Mouse (Mus musculus): ENCODE data around the gene Magi1. TPM values are rescaled to one million over a fixed set of nuclear protein-coding genes. Genes with fewer than 3 reads are reported as not detected.

Magi1 gene
- total and polyA plus RNA-seq, 2 experiments = 4.9 to 17.7 TPM

DNA sequence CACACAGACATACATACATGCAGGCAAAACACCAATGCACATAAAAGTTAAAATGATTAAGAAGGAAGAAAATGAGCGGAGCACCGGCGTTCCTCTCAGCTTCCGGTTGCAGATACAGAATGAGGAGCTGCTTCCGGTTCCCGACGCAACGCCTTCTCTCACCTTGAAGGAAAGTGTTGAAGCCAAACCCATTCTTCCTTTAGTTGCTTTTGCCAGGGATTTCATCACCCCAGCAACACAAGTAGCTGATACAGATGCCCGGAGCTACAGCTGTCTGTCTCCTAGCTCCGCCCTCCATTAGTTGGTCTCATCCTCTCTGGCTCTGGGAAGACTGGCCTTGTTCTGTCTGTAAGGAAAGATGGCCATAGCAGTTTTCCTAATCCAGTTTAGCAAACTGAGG is 18.1 kb upstream of the Magi1 start:
- no peak overlapping the region for H3K9ac ChIP-seq (ENCODE audit: low read depth, low read length)
- H3K36me3 ChIP-seq (ENCODE audit: control insufficient read depth, insufficient read depth, low read length) = no peaks in the 10 kb centered on the region
- no peak for DNase-seq (ENCODE audit: extremely low read depth, low read depth, low spot score)
- 87% methylated on average over 10 of the region's 10 CpGs for WGBS
- H3K27me3 ChIP-seq (ENCODE audit: control insufficient read depth, insufficient read depth, low read length) = no peaks in the 10 kb centered on the region
- no peak overlapping the region for H3K27ac ChIP-seq (replicated peaks; ENCODE audit: insufficient read depth, low read depth, low read length)
- H3K79me2 ChIP-seq (ENCODE audit: control insufficient read depth, insufficient read depth, low read length) = no peaks in the 10 kb centered on the region
- H3K4me3 ChIP-seq (ENCODE audit: insufficient read depth, low read depth, low read length) = no peak overlapping the region
- H3K4me1 ChIP-seq (ENCODE audit: control insufficient read depth, insufficient read depth, low read length) = no peaks in the 10 kb centered on the region
- TF ChIP-seq POLR2A (IDR thresholded peaks at IDR 0.05; ENCODE audit: extremely low read depth, insufficient read depth, low read length) = no peak
- TF ChIP-seq CTCF (IDR thresholded peaks at IDR 0.05; ENCODE audit: low read depth, low read length) = no peak

DNA sequence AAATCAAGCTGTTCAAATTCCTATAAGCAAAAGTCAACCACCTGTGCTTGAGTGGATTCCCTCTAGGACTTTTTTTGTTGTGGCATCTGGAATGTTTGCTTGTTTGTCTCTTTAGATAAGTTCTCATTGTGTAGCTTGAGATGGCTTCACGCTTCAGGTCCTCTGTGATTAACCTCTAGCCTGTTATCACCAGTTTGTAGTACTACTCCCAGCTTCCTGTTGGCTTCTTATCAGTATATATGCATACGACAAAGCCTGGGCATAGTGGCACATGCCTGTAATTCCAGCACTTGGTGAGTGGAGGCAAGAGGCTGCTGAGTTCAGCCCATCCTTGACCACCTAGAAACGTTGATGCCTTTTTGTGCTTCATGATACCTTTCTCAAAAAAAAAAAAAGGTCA is 16.8 kb upstream of the Magi1 start:
- DNase-seq (ENCODE audit: extremely low read depth, low read depth, low spot score) = no peak
- no peak overlapping the region for H3K4me3 ChIP-seq (ENCODE audit: insufficient read depth, low read depth, low read length)
- H3K27me3 ChIP-seq (ENCODE audit: control insufficient read depth, insufficient read depth, low read length) = no peaks in the 10 kb centered on the region
- H3K79me2 ChIP-seq (ENCODE audit: control insufficient read depth, insufficient read depth, low read length) = no peaks in the 10 kb centered on the region
- H3K27ac ChIP-seq (replicated peaks; ENCODE audit: insufficient read depth, low read depth, low read length) = no peak overlapping the region
- H3K4me1 ChIP-seq (ENCODE audit: control insufficient read depth, insufficient read depth, low read length) = no peaks in the 10 kb centered on the region
- H3K36me3 ChIP-seq (ENCODE audit: control insufficient read depth, insufficient read depth, low read length) = no peaks in the 10 kb centered on the region
- no peak overlapping the region for H3K9ac ChIP-seq (ENCODE audit: low read depth, low read length)
- WGBS = 72% methylated on average over 3 of the region's 3 CpGs
- TF ChIP-seq CTCF (IDR thresholded peaks at IDR 0.05; ENCODE audit: low read depth, low read length) (no peak), POLR2A (IDR thresholded peaks at IDR 0.05; ENCODE audit: extremely low read depth, insufficient read depth, low read length) (no peak)

DNA sequence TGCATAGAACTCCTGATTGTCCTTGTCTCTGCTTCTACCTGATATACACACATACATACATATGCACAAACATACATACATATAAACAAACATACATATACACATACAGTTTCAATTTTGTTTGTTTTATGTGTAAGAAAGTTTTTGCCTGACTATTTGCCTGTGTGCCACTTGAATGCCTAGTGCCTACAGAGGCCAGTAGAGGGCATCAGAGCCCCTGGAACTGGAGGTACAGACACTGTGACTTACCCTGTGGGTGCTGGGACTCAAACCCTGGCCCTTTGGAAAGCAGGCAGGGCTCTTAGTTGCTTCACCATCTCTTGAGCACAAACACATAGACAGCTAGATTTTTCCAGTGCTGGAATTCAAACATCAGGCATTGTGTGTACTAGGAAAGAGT is 3.7 kb upstream of the Magi1 start:
- Histone ChIP-seq H3K27ac (replicated peaks; ENCODE audit: insufficient read depth, low read depth, low read length) (no peak overlapping the region), H3K36me3 (ENCODE audit: control insufficient read depth, insufficient read depth, low read length) (no peaks in the 10 kb centered on the region), H3K79me2 (ENCODE audit: control insufficient read depth, insufficient read depth, low read length) (peaks cover 7% of the 10 kb centered on the region), H3K9ac (ENCODE audit: low read depth, low read length) (no peak overlapping the region), H3K4me3 (ENCODE audit: insufficient read depth, low read depth, low read length) (no peak overlapping the region), H3K27me3 (ENCODE audit: control insufficient read depth, insufficient read depth, low read length) (no peaks in the 10 kb centered on the region), H3K4me1 (ENCODE audit: control insufficient read depth, insufficient read depth, low read length) (no peaks in the 10 kb centered on the region)
- no peak for DNase-seq (ENCODE audit: extremely low read depth, low read depth, low spot score)
- no peak for TF ChIP-seq POLR2A (IDR thresholded peaks at IDR 0.05; ENCODE audit: extremely low read depth, insufficient read depth, low read length)
- TF ChIP-seq CTCF (IDR thresholded peaks at IDR 0.05; ENCODE audit: low read depth, low read length) = peak; percentile 50

DNA sequence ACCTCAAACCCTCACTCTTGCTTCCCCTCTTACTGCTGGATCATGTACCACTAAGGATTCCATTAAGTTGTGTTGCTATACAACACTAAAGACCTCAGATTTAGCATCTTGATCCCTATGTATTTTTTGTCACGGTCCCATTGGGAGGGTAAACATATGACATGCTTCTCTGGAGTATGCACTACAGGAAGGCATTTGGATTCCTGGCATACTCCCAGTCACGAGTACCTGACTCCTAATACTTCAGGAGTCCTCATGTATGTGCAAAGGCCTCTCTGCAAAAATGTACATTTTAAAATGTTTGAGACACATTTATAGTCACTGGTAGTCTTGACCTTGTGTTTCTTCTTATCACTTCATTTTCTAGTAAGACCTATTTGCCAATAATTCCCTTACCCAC is 2.8 kb upstream of the Magi1 start:
- H3K79me2 ChIP-seq (ENCODE audit: control insufficient read depth, insufficient read depth, low read length) = peaks cover 7% of the 10 kb centered on the region
- 90% methylated on average over 2 of the region's 2 CpGs for WGBS
- H3K27me3 ChIP-seq (ENCODE audit: control insufficient read depth, insufficient read depth, low read length) = no peaks in the 10 kb centered on the region
- no peak overlapping the region for H3K4me3 ChIP-seq (ENCODE audit: insufficient read depth, low read depth, low read length)
- DNase-seq (ENCODE audit: extremely low read depth, low read depth, low spot score) = no peak
- H3K27ac ChIP-seq (replicated peaks; ENCODE audit: insufficient read depth, low read depth, low read length) = no peak overlapping the region
- H3K4me1 ChIP-seq (ENCODE audit: control insufficient read depth, insufficient read depth, low read length) = 0 out of 2 replicates have a peak, but pooled peaks cover 3% of the 10 kb centered on the region
- TF ChIP-seq POLR2A (IDR thresholded peaks at IDR 0.05; ENCODE audit: extremely low read depth, insufficient read depth, low read length) (no peak), CTCF (IDR thresholded peaks at IDR 0.05; ENCODE audit: low read depth, low read length) (no peak)
- H3K36me3 ChIP-seq (ENCODE audit: control insufficient read depth, insufficient read depth, low read length) = no peaks in the 10 kb centered on the region
- no peak overlapping the region for H3K9ac ChIP-seq (ENCODE audit: low read depth, low read length)

DNA sequence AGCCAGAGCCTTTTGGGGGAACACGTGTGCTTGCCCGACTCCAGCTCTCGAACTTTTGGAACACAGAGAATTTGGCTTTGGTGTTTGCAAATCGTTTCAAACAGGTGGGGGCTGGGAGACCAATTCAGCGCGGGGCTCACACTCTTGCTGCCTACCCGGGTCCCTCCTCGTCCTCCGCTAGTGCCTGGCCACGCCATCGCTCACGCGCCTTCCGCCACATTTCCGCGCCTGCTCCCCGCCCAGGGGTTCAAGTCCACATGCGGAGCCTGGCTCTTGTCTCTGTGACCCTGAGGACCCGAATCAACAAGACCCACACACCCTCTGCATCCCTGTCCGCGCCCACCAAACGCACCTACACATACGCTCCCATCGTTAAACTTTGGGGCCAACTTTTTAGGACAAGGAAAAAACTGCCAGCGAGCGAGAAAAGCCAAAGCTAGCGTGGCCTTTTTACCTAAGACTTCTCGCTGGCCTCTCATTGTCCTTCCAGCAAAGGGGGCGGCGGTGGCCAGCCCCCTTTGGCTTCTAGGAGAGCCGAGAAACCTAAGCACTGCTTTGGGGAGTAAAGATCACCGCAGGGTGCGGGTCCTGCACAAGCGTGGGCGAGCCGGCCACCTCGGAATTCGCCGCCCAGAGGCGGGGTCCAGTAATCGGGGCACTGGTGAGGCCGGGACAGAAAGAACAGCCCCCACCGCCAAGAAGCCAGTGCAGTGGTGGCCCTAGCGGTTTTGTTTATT is 540 bp upstream of the Magi1 start:
- TF ChIP-seq POLR2A (IDR thresholded peaks at IDR 0.05; ENCODE audit: extremely low read depth, insufficient read depth, low read length) (0 out of 2 replicates have a peak, but pooled peaks have one; percentile 23), CTCF (IDR thresholded peaks at IDR 0.05; ENCODE audit: low read depth, low read length) (no peak)
- no peaks in the 10 kb centered on the region for H3K27me3 ChIP-seq (ENCODE audit: control insufficient read depth, insufficient read depth, low read length)
- under 1% methylated on average over 44 of the region's 44 CpGs for WGBS

More for the DNA sequence above, 540 bp upstream of the Magi1 start:
- peaks cover 14% of the 10 kb centered on the region for H3K79me2 ChIP-seq (ENCODE audit: control insufficient read depth, insufficient read depth, low read length)
- H3K36me3 ChIP-seq (ENCODE audit: control insufficient read depth, insufficient read depth, low read length) = no peaks in the 10 kb centered on the region
- H3K27ac ChIP-seq (replicated peaks; ENCODE audit: insufficient read depth, low read depth, low read length) = peak overlapping the region; percentile 92
- 0 out of 2 replicates have a peak, but pooled peaks cover 6% of the 10 kb centered on the region for H3K4me1 ChIP-seq (ENCODE audit: control insufficient read depth, insufficient read depth, low read length)
- H3K4me3 ChIP-seq (ENCODE audit: insufficient read depth, low read depth, low read length) = peak overlapping the region; percentile 96
- peak overlapping the region; percentile 78 for H3K9ac ChIP-seq (ENCODE audit: low read depth, low read length)
- DNase-seq (ENCODE audit: extremely low read depth, low read depth, low spot score) = peak; percentile 74
